Mouse (Mus musculus): Measurements from ENCODE around the gene Zmynd10.

DNA sequence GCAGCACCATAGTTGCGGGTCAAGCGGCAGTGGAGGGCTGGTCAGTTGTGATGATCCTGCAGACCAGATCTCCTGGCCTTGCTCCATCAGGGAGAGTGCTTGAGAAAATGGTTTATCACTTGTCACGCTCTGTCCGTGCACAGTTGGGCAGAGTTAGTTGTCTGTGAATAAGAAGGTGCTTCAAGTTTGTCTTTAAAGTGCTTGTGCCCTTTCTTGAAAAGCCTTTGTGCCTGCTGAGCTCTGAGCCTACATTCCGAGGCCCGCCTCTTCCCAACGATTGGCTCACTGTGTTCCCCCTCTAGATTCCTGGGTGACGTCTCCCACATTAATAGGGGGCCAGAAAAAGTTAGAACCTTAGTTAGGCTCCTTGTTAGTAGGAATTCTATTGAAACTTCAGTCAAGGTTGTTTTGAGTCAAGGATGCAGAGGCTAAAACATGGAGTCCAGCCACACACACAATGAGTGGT, 4.8 kb downstream of the Zmynd10 start:
- TF ChIP-seq CTCF (IDR thresholded peaks at IDR 0.05; ENCODE audit: control insufficient read depth, insufficient read depth, insufficient read length), result no peak
- no peak for TF ChIP-seq MYOD1 (IDR thresholded peaks at IDR 0.05; ENCODE audit: control insufficient read depth, insufficient read length, low read depth)
- no peak for TF ChIP-seq CEBPB (IDR thresholded peaks at IDR 0.05; ENCODE audit: low read depth)
- TF ChIP-seq FOSL1 (IDR thresholded peaks at IDR 0.05; ENCODE audit: insufficient read depth, low read length, poor library complexity, severe bottlenecking), result no peak
- TF ChIP-seq USF1 (IDR thresholded peaks at IDR 0.05; ENCODE audit: low read depth), result no peak

All from C2C12 (cell line).